Mouse (Mus musculus) left cerebral cortex, adult 11 months (tissue): ENCODE measurements around the gene Kif20b.

Experiments
- DNase-seq: peaks from one replicate; pipeline ENCODE4 v3.0.0; 2022; ENCODE audit warnings: low spot score

Kif20b gene

GRCm38 (mm10) chr19:34920066-34920465, 2.1 kb upstream of the Kif20b start:
- no peak for DNase-seq

DNA sequence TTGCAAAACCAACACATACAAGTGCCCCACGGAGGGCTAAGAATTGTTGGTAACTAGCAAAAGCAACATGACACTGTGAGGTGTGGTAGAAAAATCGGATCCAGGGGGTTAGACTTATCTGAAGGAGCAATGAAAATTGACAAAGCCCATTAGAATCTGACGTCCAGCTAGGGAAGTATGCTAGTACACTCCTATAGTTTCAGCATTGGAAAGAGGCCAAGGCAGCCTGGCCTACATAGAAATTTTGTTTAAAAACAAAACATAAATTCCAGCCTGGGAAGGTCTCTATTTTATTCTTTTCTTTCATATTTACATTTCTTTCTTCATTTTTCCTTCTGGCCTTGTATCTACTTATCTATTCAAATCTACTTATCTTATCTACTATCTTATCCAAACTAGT, 1.6 kb upstream of the Kif20b start:
- no peak for DNase-seq

DNA sequence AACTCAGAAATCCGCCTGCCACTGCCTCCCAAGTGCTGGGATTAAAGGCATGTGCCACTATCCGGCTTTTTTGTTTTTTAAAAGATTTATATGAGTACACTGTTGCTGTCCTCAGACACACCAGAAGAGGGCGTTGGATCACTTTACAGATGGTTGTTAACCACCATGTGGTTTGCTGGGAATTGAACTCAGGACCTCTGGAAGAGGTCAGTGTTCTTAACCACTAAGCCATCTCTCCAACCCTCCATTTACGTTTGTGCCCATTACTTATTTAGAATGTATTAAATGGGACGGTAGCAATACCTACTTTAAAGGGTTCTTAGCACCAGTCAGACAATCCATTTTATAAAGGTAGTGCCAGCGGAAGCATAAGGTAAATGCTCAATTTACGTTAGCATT, 909 bp upstream of the Kif20b start:
- no peak for DNase-seq

GRCm38 (mm10) chr19:34922603-34922963, 422 bp downstream of the Kif20b start:
- no peak for DNase-seq

- no peak for DNase-seq
Observed at GRCm38 (mm10) chr19:34947206-34947605, 25.0 kb downstream of the Kif20b start.

- no peak for DNase-seq
Observed at GRCm38 (mm10) chr19:34953842-34954541, 31.8 kb downstream of the Kif20b start.

- DNase-seq, result peak; percentile 18
Observed at GRCm38 (mm10) chr19:34959369-34959768, 37.2 kb downstream of the Kif20b start.

GRCm38 (mm10) chr19:34984742-34985141, 62.6 kb downstream of the Kif20b start:
- DNase-seq, result no peak

DNA sequence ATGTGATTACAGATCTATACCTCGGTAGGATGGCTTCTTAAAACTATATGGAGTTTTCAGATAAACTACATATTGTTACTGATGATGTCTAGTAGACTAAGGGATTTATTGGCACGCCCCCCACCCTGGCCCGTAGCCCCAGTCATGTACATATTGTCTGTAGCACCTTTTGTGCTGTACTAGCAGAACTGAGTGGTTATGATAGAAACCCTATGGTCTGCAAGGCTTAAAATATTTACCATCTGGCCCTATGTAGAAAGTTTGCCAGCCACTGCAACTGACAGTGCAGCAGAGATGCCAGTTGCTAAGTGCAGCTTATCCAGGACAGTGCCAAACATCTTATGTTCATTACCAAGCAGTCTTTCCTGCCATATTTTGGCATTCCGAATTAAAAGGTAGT, 68.3 kb downstream of the Kif20b start:
- no peak for DNase-seq

GRCm38 (mm10) chr19:34992969-34993527, 70.9 kb downstream of the Kif20b start:
- peak; percentile 54 for DNase-seq

DNA sequence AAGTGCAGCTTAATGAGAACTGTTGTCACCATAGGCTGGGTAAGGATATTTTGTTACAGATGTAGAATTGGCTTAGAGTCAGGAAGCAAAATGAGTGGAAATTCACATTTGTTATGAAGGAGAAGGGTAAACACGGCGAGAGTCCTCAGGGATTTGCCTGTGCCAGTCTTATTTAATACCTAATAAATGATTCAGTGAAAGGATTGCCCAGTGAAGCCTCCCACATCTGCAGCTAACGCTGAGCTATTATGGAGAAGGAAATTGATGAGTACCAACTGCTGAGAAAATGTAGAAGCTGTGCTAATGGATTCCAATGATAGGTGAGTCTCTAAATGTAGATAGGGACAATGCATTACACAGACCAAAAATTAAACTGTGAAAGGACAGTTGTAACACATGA, 92.9 kb downstream of the Kif20b start:
- DNase-seq, result no peak

- no peak for DNase-seq
Observed at GRCm38 (mm10) chr19:35017474-35018208, 95.5 kb downstream of the Kif20b start.

DNA sequence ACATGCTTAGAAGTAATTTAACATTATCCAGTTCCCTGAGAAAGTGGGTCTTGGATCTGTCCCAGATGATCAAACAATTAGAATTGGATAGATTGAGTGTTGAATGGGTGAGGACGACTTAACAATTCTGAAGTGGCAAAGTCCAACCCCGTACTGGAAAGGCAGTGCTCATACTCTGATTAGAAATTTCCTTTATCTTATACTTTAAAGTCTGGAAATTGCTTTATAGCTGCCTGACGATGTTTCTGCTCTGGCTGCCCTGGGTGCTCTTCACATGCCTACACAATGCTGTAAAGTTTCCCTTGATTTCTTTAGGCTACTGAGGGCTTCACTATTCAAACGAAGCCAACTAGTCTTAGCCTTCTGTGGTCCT, 96.0 kb downstream of the Kif20b start:
- no peak for DNase-seq
